Mouse (Mus musculus) liver, adult (tissue): ENCODE measurements around the gene Mex3d.

Source experiments
- GATA4 ChIP-seq: IDR thresholded peaks from 2 replicates; pipeline ENCODE4 v1.6.1; 2014; ENCODE audit warnings: mild to moderate bottlenecking, low read length; ENCODE audit not compliant: insufficient replicate concordance

The Mex3d gene

GRCm38 (mm10) chr10:80420729-80421128, 33.3 kb upstream of the Mex3d start:
- TF ChIP-seq GATA4: no peak

GRCm38 (mm10) chr10:80419419-80419818, 32.0 kb upstream of the Mex3d start:
- TF ChIP-seq GATA4: no peak

GRCm38 (mm10) chr10:80418311-80418710, 30.9 kb upstream of the Mex3d start:
- TF ChIP-seq GATA4: no peak

GRCm38 (mm10) chr10:80417841-80418240, 30.4 kb upstream of the Mex3d start:
- no peak for TF ChIP-seq GATA4

GRCm38 (mm10) chr10:80417371-80417770, 29.9 kb upstream of the Mex3d start:
- no peak for TF ChIP-seq GATA4

- TF ChIP-seq GATA4: no peak
Measured at GRCm38 (mm10) chr10:80415566-80415965, 28.1 kb upstream of the Mex3d start.

GRCm38 (mm10) chr10:80412656-80413541, 25.4 kb upstream of the Mex3d start:
- no peak for TF ChIP-seq GATA4

- no peak for TF ChIP-seq GATA4
Measured at GRCm38 (mm10) chr10:80407924-80408323, 20.5 kb upstream of the Mex3d start.

GRCm38 (mm10) chr10:80406684-80407501, 19.4 kb upstream of the Mex3d start, which contains the start of gene Uqcr11:
TSS of gene Uqcr11 (minus strand) at chr10:80406830.
- no peak for TF ChIP-seq GATA4

GRCm38 (mm10) chr10:80405481-80406173, 18.2 kb upstream of the Mex3d start:
- no peak for TF ChIP-seq GATA4

- no peak for TF ChIP-seq GATA4
Measured at GRCm38 (mm10) chr10:80403044-80403692, 15.7 kb upstream of the Mex3d start.

GRCm38 (mm10) chr10:80400704-80401161, 13.3 kb upstream of the Mex3d start:
- no peak for TF ChIP-seq GATA4

- no peak for TF ChIP-seq GATA4
Measured at GRCm38 (mm10) chr10:80399973-80400703, 12.7 kb upstream of the Mex3d start.

GRCm38 (mm10) chr10:80399191-80399972, 11.9 kb upstream of the Mex3d start, which contains the start of gene Mbd3:
TSS of gene Mbd3 (minus strand) at chr10:80399550.
- TF ChIP-seq GATA4: no peak
